Mouse (Mus musculus) CD4-positive helper T cell, adult 2 months (primary cell): Measurements from ENCODE around the gene Rtl4.

Source experiments
- DNase-seq: peaks from one replicate; pipeline ENCODE4 v3.0.0-alpha.2; 2012; ENCODE audit warnings: low read depth, missing footprints, low spot score

The Rtl4 gene

DNA sequence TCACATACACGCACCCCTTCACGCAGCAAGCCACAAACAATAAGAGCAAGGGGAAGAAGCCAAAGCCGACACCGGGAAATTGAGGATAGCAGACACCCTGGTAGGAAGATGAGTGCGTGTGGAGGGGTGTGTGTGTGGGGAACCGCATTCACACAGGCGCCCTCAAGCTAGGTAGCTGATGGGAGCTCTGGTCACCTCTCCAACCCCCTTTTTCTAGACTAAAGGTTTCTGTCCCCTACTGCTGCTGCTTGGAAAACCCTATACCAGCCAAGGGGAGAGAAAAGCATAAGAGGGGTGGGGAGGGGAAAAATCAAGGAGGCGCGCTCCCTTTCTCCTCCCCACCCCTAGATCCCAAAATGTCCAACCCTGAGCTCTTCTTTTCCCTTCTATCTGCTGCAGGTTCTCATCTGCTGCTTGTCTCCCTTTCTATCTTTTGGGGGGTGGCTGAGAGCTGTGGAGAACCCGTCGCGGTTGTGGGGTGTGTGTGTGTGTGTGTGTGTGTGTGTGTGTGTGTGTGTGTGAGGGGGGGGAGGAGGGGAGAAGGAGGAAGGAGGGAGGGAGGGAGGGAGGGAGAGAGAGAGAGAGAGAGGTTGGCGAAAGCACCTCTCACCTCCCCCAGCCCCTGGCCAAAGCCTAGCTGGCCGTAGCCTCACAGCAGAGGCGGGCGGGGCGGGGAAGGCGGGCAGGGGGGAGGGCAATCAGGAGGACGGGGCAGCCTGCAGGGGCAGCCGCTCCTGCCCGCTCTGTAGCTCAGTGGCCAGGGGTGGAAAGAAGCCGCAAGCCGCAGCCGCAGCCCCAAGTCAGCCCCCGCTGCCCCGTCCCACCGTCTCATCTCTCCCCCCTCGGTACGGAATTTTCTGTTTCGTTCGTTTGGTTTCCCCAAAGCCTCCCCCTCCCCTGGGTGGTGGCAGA lies at the start of gene Rtl4:
Gene Rtl4, plus strand, starts transcription at position 701 of the 912 bp plus-strand sequence.
- no peak for DNase-seq

DNA sequence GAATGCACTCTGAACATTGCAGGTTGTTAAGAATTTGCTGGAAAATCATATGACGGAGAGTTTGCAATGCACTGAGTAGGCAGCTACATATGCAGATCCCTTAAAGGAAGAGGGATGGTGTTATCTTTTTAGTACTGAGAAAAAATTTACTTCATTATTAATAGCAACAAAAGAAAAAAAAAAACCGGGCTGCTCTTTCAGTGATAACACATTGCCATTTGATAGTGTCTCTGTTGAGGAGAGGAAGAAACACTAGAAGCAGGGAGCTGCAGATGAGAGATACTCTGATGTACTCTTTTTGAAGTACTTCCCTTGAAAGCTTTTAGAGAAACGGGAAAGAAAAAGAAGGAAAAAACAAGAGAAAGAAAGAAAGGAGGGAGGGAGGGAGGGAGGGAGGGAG lies 44.0 kb upstream of the Rtl4 start:
- no peak for DNase-seq

DNA sequence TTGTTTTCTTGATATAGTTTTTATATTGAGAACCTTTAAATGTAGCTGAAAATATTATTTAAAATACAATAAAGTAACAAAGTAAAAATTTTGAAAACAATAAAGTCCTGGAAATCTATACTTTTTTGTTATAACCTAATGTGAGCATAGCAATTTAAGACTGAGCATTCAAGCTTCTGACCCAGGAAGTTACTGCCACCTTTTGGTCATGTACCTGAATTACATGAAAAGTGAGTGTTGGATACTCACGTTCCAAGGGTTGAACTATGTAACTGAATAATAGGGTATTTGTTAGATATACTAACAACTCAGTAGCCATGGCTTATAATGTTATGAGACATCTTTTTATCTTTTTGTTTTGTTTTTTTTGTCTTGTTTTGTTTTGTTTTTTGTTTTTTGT lies 43.3 kb upstream of the Rtl4 start:
- peak; percentile 6 for DNase-seq

DNA sequence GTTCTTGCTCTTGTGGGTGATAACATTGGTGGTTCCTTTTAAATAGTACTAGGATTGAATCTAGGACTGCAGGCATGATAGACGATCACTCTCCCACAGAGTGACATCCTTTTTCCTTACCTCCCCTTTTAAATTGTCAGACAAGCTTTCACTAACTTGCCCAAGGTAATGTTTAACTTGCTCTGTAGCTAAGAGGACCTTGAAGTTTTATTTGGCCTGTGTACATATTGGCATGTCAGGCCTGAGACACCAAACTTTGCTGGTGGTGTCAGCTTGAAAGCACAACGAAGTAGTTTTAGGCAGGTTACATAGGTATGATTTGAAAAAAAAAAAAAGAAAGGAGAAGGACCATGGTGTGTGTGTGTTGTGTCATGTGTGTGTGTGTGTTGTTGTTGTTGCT lies 36.5 kb upstream of the Rtl4 start:
- no peak for DNase-seq

GRCm38 (mm10) chrX:144687742-144688141 lies 965 bp upstream of the Rtl4 start:
- no peak for DNase-seq

DNA sequence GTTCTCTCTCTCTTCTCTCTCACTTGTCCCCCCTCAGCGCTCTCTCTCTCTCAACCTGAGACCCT lies 733 bp upstream of the Rtl4 start, which contains the start of gene Trpc5:
Gene Trpc5, minus strand, starts transcription at position 39 of the 65 bp plus-strand sequence.
- no peak for DNase-seq

- DNase-seq: no peak
These were observed 582 bp downstream of the Rtl4 start for GRCm38 (mm10) chrX:144689119-144689858.

- no peak for DNase-seq
These were observed 1.1 kb downstream of the Rtl4 start for GRCm38 (mm10) chrX:144689859-144690181.

DNA sequence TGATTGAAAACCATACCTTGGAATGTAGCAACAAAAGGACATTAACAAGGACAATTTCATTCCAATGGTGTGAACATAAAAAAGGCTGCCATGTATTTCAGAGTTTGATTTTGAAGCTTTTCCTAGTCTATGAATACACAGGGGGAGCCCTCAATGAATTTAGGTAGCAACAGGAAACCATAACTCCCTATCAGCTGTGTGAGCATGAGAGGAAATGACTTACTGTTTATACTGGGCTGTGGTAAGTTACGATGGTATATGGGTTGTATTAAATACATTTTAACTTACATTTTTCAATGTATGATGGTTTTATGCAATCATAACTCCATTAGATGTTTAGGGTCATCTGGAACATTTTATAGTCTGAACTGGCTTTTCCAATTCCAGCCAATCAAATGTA lies 27.6 kb downstream of the Rtl4 start:
- DNase-seq: no peak

DNA sequence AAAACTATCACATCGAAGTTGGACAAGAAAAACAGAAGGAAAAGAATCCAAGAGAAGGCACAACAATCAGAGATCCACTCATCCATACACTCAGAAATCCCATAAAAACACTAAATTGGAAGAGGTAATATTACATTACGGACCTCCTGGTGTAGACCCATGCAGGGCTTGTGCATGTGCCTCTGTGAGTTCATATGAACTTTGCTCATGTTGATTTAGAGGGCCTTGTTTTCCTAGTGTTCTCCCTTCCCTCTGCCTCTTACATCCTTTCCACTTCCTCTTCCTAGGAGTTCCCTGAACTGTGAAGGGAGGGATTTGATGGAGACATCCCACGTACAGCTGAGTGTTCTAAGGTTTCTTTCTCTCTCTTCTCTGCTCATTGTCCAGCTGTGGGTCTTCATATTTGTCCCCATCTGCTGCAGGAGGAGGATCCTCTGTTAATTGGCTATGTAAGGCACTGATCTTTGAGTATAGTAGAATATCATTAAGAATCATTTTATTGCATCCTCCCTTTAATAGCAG lies 58.9 kb downstream of the Rtl4 start:
- DNase-seq: no peak

DNA sequence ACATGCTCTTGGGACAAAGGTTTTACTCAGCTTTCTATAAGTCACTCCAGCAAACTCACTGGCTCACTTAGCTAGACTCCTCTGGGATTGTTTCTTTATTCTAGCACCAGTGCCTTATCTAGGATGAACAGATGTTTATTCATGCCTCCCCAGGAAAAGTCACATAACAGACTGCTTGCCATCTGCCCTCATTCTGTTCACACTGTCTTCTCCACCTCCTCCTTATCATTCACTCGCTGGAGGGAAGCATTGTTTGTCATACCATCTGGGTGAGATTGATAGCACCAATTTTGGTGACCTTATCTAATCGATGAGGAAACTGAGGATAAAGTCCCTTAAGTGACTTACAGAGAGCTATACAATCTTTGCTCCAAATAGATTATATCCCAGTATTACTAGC lies 298.3 kb downstream of the Rtl4 start:
- DNase-seq: no peak

- DNase-seq: no peak
These were observed 376.8 kb downstream of the Rtl4 start for GRCm38 (mm10) chrX:145065484-145065913.

GRCm38 (mm10) chrX:145089802-145090201 lies 401.1 kb downstream of the Rtl4 start:
- no peak for DNase-seq

DNA sequence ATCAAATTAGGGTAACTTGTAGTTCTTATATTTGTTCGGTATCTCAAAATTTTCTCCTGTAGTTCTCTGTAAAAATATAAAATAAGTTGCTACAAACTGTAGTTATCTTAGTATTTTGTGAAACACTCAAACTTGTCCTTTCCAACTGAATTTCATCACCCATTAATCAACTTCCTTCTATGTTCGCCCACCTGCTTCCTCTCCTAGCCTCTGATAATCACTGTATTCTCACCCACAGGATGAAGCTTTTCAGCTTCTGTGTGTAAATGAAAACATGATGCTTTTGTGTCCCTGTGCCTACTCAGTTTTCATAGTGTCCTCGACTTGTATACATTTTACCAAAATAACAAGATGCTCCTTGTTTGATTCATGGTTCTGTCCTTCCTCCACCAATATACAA lies 401.7 kb downstream of the Rtl4 start:
- DNase-seq: no peak

DNA sequence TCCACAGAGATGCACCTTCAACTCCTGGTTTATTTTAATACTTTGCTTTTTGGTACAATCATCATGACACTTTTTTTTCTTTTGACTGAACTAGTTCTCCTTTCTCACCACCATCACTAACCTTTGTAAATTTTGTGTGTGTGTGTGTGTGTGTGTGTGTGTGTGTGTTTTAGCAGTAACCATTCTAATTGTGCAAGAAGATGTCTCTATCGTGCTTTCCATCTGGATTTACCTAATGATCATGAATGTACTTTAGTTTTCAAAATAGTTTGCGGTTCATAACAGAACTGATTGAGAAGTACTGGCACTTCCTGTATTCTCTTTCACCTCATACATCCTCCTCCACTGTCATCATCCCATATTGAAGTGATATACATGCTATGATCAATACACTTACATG lies 402.3 kb downstream of the Rtl4 start:
- DNase-seq: no peak
